Mouse (Mus musculus) C2C12 (cell line): ENCODE results near the gene Fdxr.

Source experiments
- CEBPB ChIP-seq: IDR thresholded peaks from one replicate; pipeline ENCODE4 v1.6.1; 2011; ENCODE audit warnings: low read depth, mild to moderate bottlenecking, control low read depth, moderate library complexity
- CTCF ChIP-seq: IDR thresholded peaks from one replicate; pipeline ENCODE4 v1.5.1; 2011; ENCODE audit not compliant: control insufficient read depth, insufficient read depth, insufficient read length
- FOSL1 ChIP-seq: IDR thresholded peaks from one replicate; pipeline ENCODE4 v1.8.0; 2011; ENCODE audit warnings: mild to moderate bottlenecking, low read length; ENCODE audit not compliant: poor library complexity, insufficient read depth, severe bottlenecking
- MAX ChIP-seq: IDR thresholded peaks from one replicate; pipeline ENCODE4 v1.6.1; 2011; ENCODE audit warnings: mild to moderate bottlenecking, control low read depth
- MYOD1 ChIP-seq: IDR thresholded peaks from one replicate; pipeline ENCODE4 v1.6.1; 2011; ENCODE audit warnings: low read depth; ENCODE audit not compliant: control insufficient read depth, insufficient read length
- MYOG ChIP-seq: IDR thresholded peaks from one replicate; pipeline ENCODE4 v1.6.1; 2011; ENCODE audit not compliant: control insufficient read depth, insufficient read length; ENCODE audit errors: extremely low read depth
- USF1 ChIP-seq: IDR thresholded peaks from one replicate; pipeline ENCODE4 v1.6.1; 2011; ENCODE audit warnings: low read depth, mild to moderate bottlenecking, control low read depth, moderate library complexity

- TF ChIP-seq CTCF (no peak), MAX (no peak), USF1 (no peak), MYOG (no peak), MYOD1 (no peak), FOSL1 (no peak), CEBPB (no peak)
Observed at GRCm38 (mm10) chr11:115272894-115273498, 3.9 kb downstream of the Fdxr start.
